Mouse (Mus musculus) liver, adult 2 months (tissue): Measurements from ENCODE around the gene Nr1h2. TPM values are rescaled to one million over a fixed set of nuclear protein-coding genes. Genes with fewer than 3 reads are reported as not detected.

Source experiments
- DNase-seq: peaks from one replicate; pipeline ENCODE4 v3.0.0-alpha.2; 2011; ENCODE audit warnings: low read depth, low spot score; ENCODE audit errors: extremely low read depth
- H3K27ac ChIP-seq: fragments of 200-500 bp; replicated peaks from 2 replicates; pipeline ENCODE4 v1.5.1; 2012; ENCODE audit warnings: low read depth, mild to moderate bottlenecking, control low read depth, inconsistent platforms, low read length; ENCODE audit not compliant: insufficient read depth
- H3K27me3 ChIP-seq: fragments of 200-500 bp; 2 replicates; pipeline ENCODE4 v1.6.1; 2012; ENCODE audit warnings: mild to moderate bottlenecking, moderate library complexity, low read length, inconsistent platforms; ENCODE audit not compliant: control insufficient read depth, insufficient read depth
- H3K36me3 ChIP-seq: fragments of 200-500 bp; 2 replicates; pipeline ENCODE4 v1.6.1; 2012; ENCODE audit warnings: low read length, inconsistent platforms; ENCODE audit not compliant: control insufficient read depth, insufficient read depth
- H3K4me1 ChIP-seq: fragments of 200-500 bp; 2 replicates; pipeline ENCODE4 v1.6.1; 2011; ENCODE audit warnings: low read length; ENCODE audit not compliant: control insufficient read depth, insufficient read depth
- H3K4me3 ChIP-seq: fragments of 200-500 bp; 2 replicates; pipeline ENCODE4 v1.5.1; 2011; ENCODE audit warnings: low read depth, mild to moderate bottlenecking, control low read depth, low read length, moderate library complexity; ENCODE audit not compliant: insufficient read depth
- H3K79me2 ChIP-seq: fragments of 200-500 bp; 2 replicates; pipeline ENCODE4 v1.6.1; 2012; ENCODE audit warnings: inconsistent platforms, mild to moderate bottlenecking, low read length, moderate library complexity; ENCODE audit not compliant: control insufficient read depth, insufficient read depth
- H3K9ac ChIP-seq: fragments of 200-500 bp; 2 replicates; pipeline ENCODE4 v1.6.1; 2012; ENCODE audit warnings: low read depth, mild to moderate bottlenecking, control low read depth, inconsistent platforms, low read length
- CTCF ChIP-seq: fragments of 200-500 bp; IDR thresholded peaks from 2 replicates; pipeline ENCODE4 v1.5.1; 2011; ENCODE audit warnings: low read depth, low read length, control low read depth
- POLR2A ChIP-seq: fragments of 200-500 bp; IDR thresholded peaks from 2 replicates; pipeline ENCODE4 v1.6.1; 2011; ENCODE audit warnings: low read length, control low read depth; ENCODE audit not compliant: insufficient read depth; ENCODE audit errors: extremely low read depth
- WGBS: fragments of 180-500 bp; shearing (Covaris S2); methylation state at CpG from one replicate; pipeline ENCODE4 v1.1.7; 2018; 5-methylcytosine and 5-hydroxymethylcytosine counted together
- polyA plus RNA-seq: library from polyadenylated mRNA; depleted of rRNA; stranded (reverse); fragments of >200 nt; gene quantifications from 2 replicates; pipeline ENCODE4 v1.2.3, GENCODE M21; 2012
- total RNA-seq: library from RNA; depleted of rRNA; stranded (reverse); fragments of >200 nt; gene quantifications from 2 replicates; pipeline ENCODE4 v1.2.3, GENCODE M21; 2014

Gene Nr1h2
- total and polyA plus RNA-seq, 2 experiments: 21.6 to 80.3 TPM

DNA sequence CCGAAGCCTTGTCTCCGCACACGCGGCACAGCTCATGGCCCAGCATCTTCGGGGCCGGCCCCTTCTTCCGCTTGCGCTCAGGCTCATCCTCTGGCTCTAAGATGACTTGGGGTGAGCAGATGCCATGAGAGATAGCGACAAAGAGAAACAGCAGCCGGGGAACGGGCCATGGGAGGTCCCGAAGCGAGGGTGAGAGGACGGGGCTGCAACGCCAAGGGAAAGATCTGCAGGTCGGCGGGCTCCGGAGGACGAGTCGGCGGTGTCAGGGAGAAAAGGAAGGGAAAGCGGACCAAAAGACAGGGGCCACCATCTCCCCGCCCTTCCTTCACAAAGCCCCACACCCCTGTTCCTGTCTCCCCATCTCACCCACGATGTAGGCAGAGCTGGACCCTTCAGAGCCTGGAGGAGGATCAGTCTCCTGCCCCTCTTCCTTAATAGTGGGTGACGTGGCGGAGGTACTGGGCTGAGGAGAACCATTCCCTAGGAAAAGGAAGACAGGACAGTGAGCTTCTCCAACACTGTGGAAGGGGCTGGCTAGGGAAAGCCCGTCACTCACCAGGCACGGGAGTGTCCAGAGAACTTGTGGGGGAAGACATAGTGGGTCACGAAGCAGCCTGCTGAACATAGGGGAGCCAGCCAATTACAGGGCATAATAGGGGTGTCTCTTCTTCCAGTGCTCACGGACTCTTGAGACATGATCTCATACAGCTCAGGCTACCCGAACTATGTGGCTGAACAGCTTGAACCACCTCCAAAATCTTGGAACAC lies 1.4 kb downstream of the Nr1h2 start:
- no peak overlapping the region for H3K27ac ChIP-seq
- no peaks in the 10 kb centered on the region for H3K79me2 ChIP-seq
- no peak overlapping the region for H3K9ac ChIP-seq
- WGBS: 91% methylated on average over 31 of the region's 31 CpGs
- TF ChIP-seq POLR2A: no peak
- H3K27me3 ChIP-seq: no peaks in the 10 kb centered on the region
- no peak for DNase-seq
- peaks cover 18% of the 10 kb centered on the region; the same call in 1 of the 2 replicates for H3K36me3 ChIP-seq
- no peak overlapping the region for H3K4me3 ChIP-seq
- H3K4me1 ChIP-seq: peaks cover 4% of the 10 kb centered on the region; the same call in 1 of the 2 replicates

DNA sequence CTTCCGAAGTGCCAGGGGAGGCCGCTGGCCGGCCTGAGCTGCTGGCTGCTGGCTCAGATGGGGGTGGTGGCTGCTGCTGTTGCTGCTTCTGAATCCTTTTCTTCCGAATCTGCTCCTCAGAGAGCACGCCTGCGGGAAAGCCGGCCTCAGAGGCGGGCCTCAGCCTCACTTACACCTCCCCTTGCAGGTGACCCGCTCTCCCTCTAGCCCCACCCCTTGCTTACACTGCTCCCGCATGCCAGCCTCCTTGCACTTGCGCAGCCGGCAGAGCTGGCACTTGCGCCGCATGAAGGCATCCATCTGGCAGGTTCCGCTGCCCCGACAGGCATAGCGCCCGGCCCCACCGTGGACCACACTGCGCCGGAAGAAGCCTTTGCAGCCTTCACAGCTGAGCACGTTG lies 2.0 kb downstream of the Nr1h2 start:
- no peak overlapping the region for H3K4me3 ChIP-seq
- H3K36me3 ChIP-seq: peaks cover 18% of the 10 kb centered on the region; the same call in 1 of the 2 replicates
- no peaks in the 10 kb centered on the region for H3K79me2 ChIP-seq
- H3K27ac ChIP-seq: no peak overlapping the region
- no peaks in the 10 kb centered on the region for H3K27me3 ChIP-seq
- peaks cover 4% of the 10 kb centered on the region; the same call in 1 of the 2 replicates for H3K4me1 ChIP-seq
- H3K9ac ChIP-seq: no peak overlapping the region
- WGBS: 86% methylated on average over 22 of the region's 22 CpGs
- no peak for DNase-seq
- TF ChIP-seq CTCF (no peak), POLR2A (no peak)

DNA sequence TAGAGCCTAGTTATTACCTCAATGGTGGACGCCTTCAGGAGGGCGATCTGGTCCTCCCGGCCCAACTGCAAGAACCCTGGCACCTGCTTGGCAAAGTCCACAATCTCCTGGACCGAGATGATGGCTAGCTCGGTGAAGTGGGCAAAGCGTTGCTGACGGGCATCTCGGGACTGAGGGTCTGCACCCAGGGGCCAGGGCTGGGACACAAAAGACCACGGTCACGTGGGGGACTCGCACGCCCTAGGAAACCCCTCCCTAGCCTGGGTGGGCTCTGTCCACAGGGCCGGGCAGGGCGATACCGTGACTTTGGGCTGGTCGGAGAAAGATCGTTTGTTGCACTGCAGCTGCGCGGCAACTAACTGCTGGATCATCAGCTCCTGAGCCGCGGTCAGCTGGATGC lies 2.5 kb downstream of the Nr1h2 start:
- 96% methylated on average over 21 of the region's 21 CpGs for WGBS
- Histone ChIP-seq H3K4me1 (peaks cover 4% of the 10 kb centered on the region; the same call in 1 of the 2 replicates), H3K27ac (no peak overlapping the region), H3K9ac (no peak overlapping the region), H3K4me3 (no peak overlapping the region), H3K27me3 (no peaks in the 10 kb centered on the region), H3K79me2 (no peaks in the 10 kb centered on the region), H3K36me3 (peaks cover 18% of the 10 kb centered on the region; the same call in 1 of the 2 replicates)
- no peak for DNase-seq
- TF ChIP-seq CTCF: no peak
- no peak for TF ChIP-seq POLR2A

DNA sequence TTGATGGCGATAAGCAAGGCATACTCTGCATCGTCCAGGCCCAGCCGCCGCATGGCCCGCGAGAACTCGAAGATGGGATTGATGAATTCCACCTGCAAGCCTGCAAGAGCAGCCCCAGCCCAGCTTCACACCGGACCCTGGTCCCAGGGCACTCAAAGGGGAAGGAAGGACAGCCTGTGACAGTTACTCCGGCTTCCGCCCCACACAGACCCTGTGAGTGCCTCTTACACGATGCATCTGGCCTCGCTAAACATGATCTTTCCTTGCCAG lies 3.4 kb downstream of the Nr1h2 start:
- 95% methylated on average over 12 of the region's 12 CpGs for WGBS
- DNase-seq: no peak
- H3K4me1 ChIP-seq: peaks cover 4% of the 10 kb centered on the region; the same call in 1 of the 2 replicates
- H3K79me2 ChIP-seq: no peaks in the 10 kb centered on the region
- no peak overlapping the region for H3K4me3 ChIP-seq
- H3K9ac ChIP-seq: no peak overlapping the region
- TF ChIP-seq POLR2A (no peak), CTCF (no peak)
- peaks cover 18% of the 10 kb centered on the region; the same call in 1 of the 2 replicates for H3K36me3 ChIP-seq
- no peaks in the 10 kb centered on the region for H3K27me3 ChIP-seq
- H3K27ac ChIP-seq: no peak overlapping the region

DNA sequence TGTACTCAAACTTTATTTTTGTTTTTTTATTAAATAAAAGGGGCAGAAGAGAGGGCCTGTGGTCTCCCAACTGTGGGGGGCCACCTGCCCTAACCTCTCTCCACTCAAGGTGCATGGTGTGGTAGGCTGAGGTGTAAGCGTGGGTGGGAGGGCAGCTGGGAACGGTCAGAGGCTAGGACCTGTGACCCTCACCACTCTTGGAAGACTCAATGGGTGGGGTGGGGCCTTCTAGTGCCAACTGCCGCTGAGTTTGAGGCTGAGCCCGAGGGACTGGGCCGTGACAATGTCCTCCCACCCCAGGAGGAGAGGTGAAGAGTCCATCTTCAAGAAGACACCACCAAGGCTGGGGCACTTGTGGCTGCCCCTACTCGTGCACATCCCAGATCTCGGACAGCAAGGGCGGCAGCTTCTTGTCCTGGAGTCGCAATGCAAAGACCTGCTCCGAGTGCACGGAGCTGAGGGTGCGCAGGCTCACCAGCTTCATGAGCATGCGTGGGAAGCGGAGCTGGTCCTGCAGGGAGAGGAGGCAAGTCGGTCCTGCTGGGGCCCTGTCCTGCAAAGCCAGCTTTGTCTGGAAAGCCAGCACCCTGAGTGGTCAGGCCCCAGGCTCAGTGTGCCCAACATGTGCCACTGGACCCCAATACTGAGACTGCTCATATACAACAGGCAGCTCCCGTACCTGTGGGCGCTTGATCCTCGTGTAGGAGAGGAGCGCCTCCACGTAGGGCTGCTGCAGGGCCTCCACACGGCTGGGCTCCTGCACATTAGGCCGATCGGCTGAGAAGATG lies 3.9 kb downstream of the Nr1h2 start:
- no peak overlapping the region for H3K4me3 ChIP-seq
- H3K4me1 ChIP-seq: peaks cover 4% of the 10 kb centered on the region; the same call in 1 of the 2 replicates
- DNase-seq: no peak
- H3K27ac ChIP-seq: no peak overlapping the region
- WGBS: 96% methylated on average over 23 of the region's 23 CpGs
- H3K79me2 ChIP-seq: no peaks in the 10 kb centered on the region
- H3K36me3 ChIP-seq: peaks cover 18% of the 10 kb centered on the region; the same call in 1 of the 2 replicates
- no peak for TF ChIP-seq POLR2A
- no peak for TF ChIP-seq CTCF
- no peak overlapping the region for H3K9ac ChIP-seq
- no peaks in the 10 kb centered on the region for H3K27me3 ChIP-seq
